ENCODE assay signal across 18 mouse cellular contexts in genomic region chr3:79034457-79034856, GRCm38 (mm10).
DNase-seq lines count a peak whose midpoint lies in the region; ATAC-seq lines count a peak whose summit lies in the region.
"Had no signal": no experiment of that assay in that cellular context is flagged by ENCODE, and none has a peak within 500 bp of the region (broad histone marks: within the 10 kb centered on the region; RNA-seq: fewer than 3 reads in every experiment).

No protein-coding gene starts in this region.

- DNase-seq in frontal cortex, postnatal 14 days (ENCODE audit: low spot score in 2 of 2) = no peak
- peak; percentile 5 for DNase-seq in Muller cell, postnatal 12 days (ENCODE audit: inconsistent ontology term)
- peak; percentile 56 for DNase-seq in brain, adult 2 months (ENCODE audit: low read depth, low spot score)
- DNase-seq in lung, postnatal 10 days = no peak
- no peak for DNase-seq in cerebellum, postnatal 10 days
- DNase-seq: adrenal gland, adult 8-10 months; adrenal gland, postnatal 14 days; adrenal gland, postnatal 36 days; B cell, adult 2 months; cerebellum, adult 11 months; cerebellum, adult 18-20 months; cerebellum, adult 8-10 months; cerebellum, adult 9-11 months; cerebellum, postnatal 25 days had no signal

- ATAC-seq in frontal cortex, adult (ENCODE audit: low TSS enrichment) = peak; percentile 94
- ATAC-seq: CD4-positive, CD25-positive, alpha-beta regulatory T cell, adult 4 months; forebrain, embryonic 13.5 days; forebrain, embryonic 16.5 days had no signal

Comparison
In these comparisons a context has a peak if more than half of its experiments do, and no peak if none do; other contexts are left out.
1. DNase-seq: peak in Muller cell, postnatal 12 days (single experiment) and brain, adult 2 months (single experiment); none in frontal cortex, postnatal 14 days (0 of 2), lung, postnatal 10 days (single experiment) and cerebellum, postnatal 10 days (0 of 2).